Mouse (Mus musculus) CH12.LX (cell line): ENCODE measurements around the gene Cd248.

ENCODE experiments used
- BHLHE40 ChIP-seq: IDR thresholded peaks from 2 replicates; pipeline ENCODE4 v1.6.1; 2011; ENCODE audit warnings: mild to moderate bottlenecking, low read depth, low read length, improper control_type of control experiment
- CHD2 ChIP-seq: IDR thresholded peaks from 2 replicates; pipeline ENCODE4 v1.6.1; 2011; ENCODE audit warnings: low read length, improper control_type of control experiment
- CTCF ChIP-seq, 2 experiments: IDR thresholded peaks in 1 of 2; conservative IDR thresholded peaks in 1 of 2; 2 replicates each; pipeline ENCODE4 v1.5.1; 2011 to 2012; ENCODE audit warnings: low read depth in 2 of 2, low read length in 2 of 2, improper control_type of control experiment in 1 of 2, inconsistent platforms in 1 of 2, mild to moderate bottlenecking in 1 of 2, moderate library complexity in 1 of 2
- HCFC1 ChIP-seq: IDR thresholded peaks from 2 replicates; pipeline ENCODE4 v1.6.1; 2012; ENCODE audit warnings: low read depth, mild to moderate bottlenecking, inconsistent platforms, low read length, improper control_type of control experiment
- JUN ChIP-seq: IDR thresholded peaks from 2 replicates; pipeline ENCODE4 v1.6.1; 2011; ENCODE audit warnings: low read depth, mild to moderate bottlenecking, low read length, improper control_type of control experiment, moderate library complexity; ENCODE audit not compliant: insufficient read depth
- JUND ChIP-seq: conservative IDR thresholded peaks from 2 replicates; pipeline ENCODE4 v1.6.1; 2011; ENCODE audit warnings: low read depth, low read length, improper control_type of control experiment
- KAT2A ChIP-seq: IDR thresholded peaks from 2 replicates; pipeline ENCODE4 v1.6.1; 2012; ENCODE audit warnings: low read length, improper control_type of control experiment, inconsistent platforms; ENCODE audit not compliant: insufficient replicate concordance
- MAZ ChIP-seq: IDR thresholded peaks from 2 replicates; pipeline ENCODE4 v1.6.1; 2012; ENCODE audit warnings: low read depth, mild to moderate bottlenecking, inconsistent platforms, low read length, improper control_type of control experiment, moderate library complexity
- NELFE ChIP-seq: IDR thresholded peaks from 2 replicates; pipeline ENCODE4 v1.6.1; 2011; ENCODE audit warnings: low read depth, low read length, improper control_type of control experiment
- NRF1 ChIP-seq: IDR thresholded peaks from 2 replicates; pipeline ENCODE4 v1.6.1; 2014; ENCODE audit warnings: low read depth, mild to moderate bottlenecking, inconsistent platforms, low read length, improper control_type of control experiment, moderate library complexity
- POLR2A ChIP-seq: IDR thresholded peaks from 2 replicates; pipeline ENCODE4 v1.6.1; 2011; ENCODE audit warnings: low read depth, mild to moderate bottlenecking, improper control_type of control experiment, low read length
- POLR2AphosphoS2 ChIP-seq: IDR thresholded peaks from 2 replicates; pipeline ENCODE4 v1.6.1; 2011; ENCODE audit warnings: low read depth, low read length, improper control_type of control experiment
- SIN3A ChIP-seq: IDR thresholded peaks from 2 replicates; pipeline ENCODE4 v1.6.1; 2012; ENCODE audit warnings: low read length, improper control_type of control experiment, inconsistent platforms
- ZNF384 ChIP-seq: IDR thresholded peaks from 2 replicates; pipeline ENCODE4 v1.6.1; 2012; ENCODE audit warnings: low read depth, low read length, improper control_type of control experiment, inconsistent platforms

DNA sequence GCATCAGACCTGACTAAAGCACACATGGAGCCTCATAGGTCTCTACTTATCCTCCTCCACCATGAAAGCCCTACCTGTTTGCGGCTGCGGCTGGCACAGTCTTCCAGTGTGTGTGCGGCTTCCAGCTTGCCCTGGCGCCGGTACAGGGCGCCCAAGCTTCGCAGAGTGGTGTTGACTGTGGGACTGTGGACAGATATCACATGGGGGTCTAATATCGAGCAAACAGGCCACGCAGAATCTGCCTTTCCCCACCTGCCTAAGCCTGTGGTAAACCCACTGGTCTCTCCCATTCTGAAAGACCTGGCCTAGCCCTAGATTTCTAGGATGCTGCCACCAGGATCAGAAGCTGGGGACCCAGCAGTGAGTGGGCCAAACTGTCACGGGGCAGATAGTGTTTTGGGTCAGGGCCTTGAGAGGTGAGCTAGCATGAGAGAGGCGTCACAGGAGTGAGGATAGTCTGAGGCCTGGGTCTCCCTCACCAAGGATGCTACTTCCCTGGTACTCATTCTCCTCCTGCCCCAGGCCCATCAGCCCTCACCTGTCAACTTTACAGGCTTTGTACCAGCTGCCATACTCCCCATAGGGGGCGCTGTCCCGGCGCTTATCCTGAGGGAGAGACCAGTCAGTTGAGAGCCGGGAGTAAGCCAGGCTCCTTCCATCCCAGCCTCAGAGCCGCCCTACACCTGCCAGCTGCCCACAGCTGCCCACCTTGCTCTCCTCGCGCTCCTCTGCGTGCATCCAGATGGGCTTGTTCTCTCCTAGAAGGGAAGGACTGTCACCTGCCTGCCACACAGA, 42.0 kb downstream of the Cd248 start:
- TF ChIP-seq CTCF (conservative IDR thresholded peaks at IDR 0.05 in 1 of 2, IDR thresholded peaks at IDR 0.05 in 1 of 2; ENCODE audit: low read depth in 2 of 2, low read length in 2 of 2) (peak in 1 of 2 experiments; percentile 56; a peak in 2 of 4 replicates), BHLHE40 (no peak), NRF1 (no peak), JUND (no peak), JUN (no peak), SIN3A (no peak), POLR2A (no peak), POLR2AphosphoS2 (no peak), NELFE (no peak), ZNF384 (no peak), HCFC1 (no peak), KAT2A (no peak), MAZ (no peak), CHD2 (no peak)
